Mouse (Mus musculus) liver, embryonic 12.5 days (tissue): ENCODE measurements at regions not wholly inside any gene's neighbourhood (a gene's known extent, or its start where the extent isn't known, plus 50 kb on each side); places are given as distances from the start of the nearest gene placed in this dataset.

Experiments
- ATAC-seq: fragments of 200-750 bp; cut with Nextera tagmentation; 2 replicates; pipeline ENCODE4 v1.8.0; 2017; ENCODE audit warnings: moderate number of reproducible peaks, mild to moderate bottlenecking, moderate library complexity
- H3K27ac ChIP-seq: fragments of 300-500 bp; sonication (generic); 2 replicates; pipeline ENCODE4 v1.5.1; 2016; ENCODE audit warnings: mild to moderate bottlenecking
- H3K27me3 ChIP-seq: fragments of 300-500 bp; sonication (generic); replicated peaks from 2 replicates; pipeline ENCODE4 v1.6.1; 2016; ENCODE audit warnings: mild to moderate bottlenecking, moderate library complexity
- H3K36me3 ChIP-seq: fragments of 300-500 bp; sonication (generic); 2 replicates; pipeline ENCODE4 v1.6.1; 2016; ENCODE audit warnings: mild to moderate bottlenecking, moderate library complexity
- H3K4me1 ChIP-seq: fragments of 300-500 bp; sonication (generic); 2 replicates; pipeline ENCODE4 v1.6.1; 2016
- H3K4me2 ChIP-seq: fragments of 300-500 bp; sonication (generic); 2 replicates; pipeline ENCODE4 v1.6.1; 2016; ENCODE audit warnings: mild to moderate bottlenecking, moderate library complexity
- H3K4me3 ChIP-seq: fragments of 300-500 bp; sonication (generic); 2 replicates; pipeline ENCODE4 v1.5.1; 2016; ENCODE audit warnings: mild to moderate bottlenecking, moderate library complexity
- H3K9ac ChIP-seq: fragments of 300-500 bp; sonication (generic); 2 replicates; pipeline ENCODE4 v1.6.1; 2016; ENCODE audit warnings: mild to moderate bottlenecking, moderate library complexity
- H3K9me3 ChIP-seq: fragments of 300-500 bp; sonication (generic); replicated peaks from 2 replicates; pipeline ENCODE4 v1.6.1; 2016; ENCODE audit warnings: mild to moderate bottlenecking, moderate library complexity
- WGBS: fragments of 180-500 bp; shearing (Covaris S2); methylation state at CpG from one replicate; pipeline ENCODE4 v1.1.7; 2016; ENCODE audit not compliant: insufficient replicate concordance; 5-methylcytosine and 5-hydroxymethylcytosine counted together

- no peaks in the 10 kb centered on the region for H3K27me3 ChIP-seq
- ATAC-seq: no peak
Observed at GRCm38 (mm10) chr8:18287536-18288237, 690.4 kb downstream of the Defb40 start.

GRCm38 (mm10) chr8:18279932-18280331 lies 698.1 kb downstream of the Defb40 start:
- Histone ChIP-seq H3K4me2 (no peak overlapping the region), H3K4me3 (no peak overlapping the region), H3K9ac (no peak overlapping the region), H3K27ac (no peak overlapping the region), H3K36me3 (no peaks in the 10 kb centered on the region), H3K27me3 (no peaks in the 10 kb centered on the region), H3K9me3 (no peaks in the 10 kb centered on the region), H3K4me1 (no peaks in the 10 kb centered on the region)
- 60% methylated on average over 4 of the region's 4 CpGs for WGBS
- ATAC-seq: no peak

More at GRCm38 (mm10) chr8:18287536-18288237, 690.4 kb downstream of the Defb40 start:
- no peaks in the 10 kb centered on the region for H3K9me3 ChIP-seq
- no peak overlapping the region for H3K9ac ChIP-seq
- H3K4me2 ChIP-seq: no peak overlapping the region
- H3K36me3 ChIP-seq: no peaks in the 10 kb centered on the region
- no peak overlapping the region for H3K27ac ChIP-seq
- H3K4me3 ChIP-seq: no peak overlapping the region
- WGBS: 67% methylated on average over 8 of the region's 8 CpGs
- H3K4me1 ChIP-seq: no peaks in the 10 kb centered on the region

DNA sequence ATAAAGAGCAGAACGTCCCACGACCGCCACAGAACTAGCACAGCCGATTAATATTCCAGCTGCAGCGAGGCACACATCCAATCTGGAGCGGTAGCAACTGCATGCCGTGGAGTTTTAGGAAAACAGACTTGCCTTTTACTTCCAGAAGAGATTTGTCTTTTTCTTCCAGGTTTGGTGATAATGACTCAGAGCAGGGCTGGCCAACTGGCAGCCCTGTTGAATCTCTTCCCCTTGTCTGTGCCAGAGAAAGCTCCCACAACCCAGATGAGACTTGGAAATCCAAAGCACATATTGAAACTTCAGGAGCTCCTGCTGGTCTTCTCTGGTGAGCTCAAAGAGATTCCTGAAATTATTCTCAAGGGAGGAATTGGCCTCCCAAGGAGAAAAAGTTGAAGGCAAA lies 709.8 kb downstream of the Defb40 start:
- Histone ChIP-seq H3K27me3 (no peaks in the 10 kb centered on the region), H3K4me2 (no peak overlapping the region), H3K9me3 (no peaks in the 10 kb centered on the region), H3K27ac (no peak overlapping the region), H3K4me3 (no peak overlapping the region), H3K4me1 (no peaks in the 10 kb centered on the region), H3K9ac (no peak overlapping the region), H3K36me3 (no peaks in the 10 kb centered on the region)
- WGBS: 79% methylated on average over 7 of the region's 7 CpGs
- no peak for ATAC-seq

- Histone ChIP-seq H3K4me3 (no peak overlapping the region), H3K4me1 (no peaks in the 10 kb centered on the region), H3K9ac (no peak overlapping the region), H3K9me3 (0 out of 2 replicates have a peak, but pooled peaks cover 3% of the 10 kb centered on the region), H3K27ac (no peak overlapping the region), H3K4me2 (no peak overlapping the region), H3K36me3 (no peaks in the 10 kb centered on the region), H3K27me3 (no peaks in the 10 kb centered on the region)
- 70% methylated on average over 7 of the region's 7 CpGs for WGBS
- no peak for ATAC-seq
Observed at GRCm38 (mm10) chr8:18258287-18258961, 719.6 kb downstream of the Defb40 start.

GRCm38 (mm10) chr8:18246299-18246698 lies 731.8 kb downstream of the Defb40 start:
- Histone ChIP-seq H3K4me1 (no peaks in the 10 kb centered on the region), H3K36me3 (no peaks in the 10 kb centered on the region), H3K9ac (no peak overlapping the region), H3K27ac (no peak overlapping the region), H3K4me3 (no peak overlapping the region), H3K27me3 (no peaks in the 10 kb centered on the region), H3K4me2 (no peak overlapping the region), H3K9me3 (no peaks in the 10 kb centered on the region)
- WGBS: 71% methylated on average over 12 of the region's 12 CpGs
- no peak for ATAC-seq

DNA sequence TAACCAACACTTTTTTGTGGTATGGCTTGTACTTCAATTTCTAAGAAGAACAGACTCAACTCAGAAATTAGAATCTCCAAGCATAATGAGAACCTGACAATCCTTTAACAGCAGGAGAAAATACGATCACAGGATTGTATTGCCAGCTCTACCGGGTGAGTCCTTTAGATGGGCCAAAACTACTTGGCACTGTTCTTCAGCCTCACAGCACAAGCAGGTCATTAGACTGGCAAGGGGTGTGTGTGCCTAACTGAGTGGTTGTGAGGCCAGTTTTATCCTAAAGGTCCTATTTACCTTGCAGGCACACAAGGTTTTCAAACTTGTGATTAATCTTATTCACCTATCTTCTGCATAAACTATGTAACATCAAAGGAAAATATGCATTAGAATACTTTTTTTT lies 760.5 kb downstream of the Defb40 start:
- no peak overlapping the region for H3K4me2 ChIP-seq
- H3K9ac ChIP-seq: no peak overlapping the region
- no peaks in the 10 kb centered on the region for H3K27me3 ChIP-seq
- no peak overlapping the region for H3K4me3 ChIP-seq
- H3K4me1 ChIP-seq: no peaks in the 10 kb centered on the region
- ATAC-seq: no peak
- WGBS: 70% methylated on average over 2 of the region's 2 CpGs
- H3K9me3 ChIP-seq: no peaks in the 10 kb centered on the region
- H3K36me3 ChIP-seq: no peaks in the 10 kb centered on the region
- H3K27ac ChIP-seq: no peak overlapping the region

- Histone ChIP-seq H3K36me3 (no peaks in the 10 kb centered on the region), H3K27me3 (no peaks in the 10 kb centered on the region), H3K4me2 (no peak overlapping the region), H3K9ac (no peak overlapping the region), H3K4me1 (no peaks in the 10 kb centered on the region), H3K9me3 (no peaks in the 10 kb centered on the region), H3K4me3 (no peak overlapping the region), H3K27ac (no peak overlapping the region)
- ATAC-seq: no peak
- WGBS: 67% methylated on average over 7 of the region's 7 CpGs
Observed at GRCm38 (mm10) chr8:18217192-18217591, 760.9 kb downstream of the Defb40 start.

DNA sequence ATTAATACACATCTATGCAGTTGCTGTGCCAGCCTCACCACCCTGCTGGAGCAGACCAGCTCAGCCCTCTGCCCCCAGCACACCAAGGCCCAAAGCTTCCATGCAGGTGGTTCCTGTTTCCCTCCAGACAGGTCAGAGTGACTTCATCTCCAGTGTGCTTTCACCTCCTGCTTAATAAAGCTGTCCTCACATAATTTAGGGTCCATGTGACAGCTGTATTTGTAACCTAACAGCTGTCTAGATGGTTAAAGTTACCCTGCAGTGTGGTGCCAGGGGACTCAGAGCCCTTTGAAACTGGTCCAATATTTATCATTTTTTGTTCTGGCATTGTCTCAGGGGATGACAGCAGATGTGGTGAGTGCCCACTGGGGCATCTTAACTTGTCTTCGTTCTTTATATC lies 761.5 kb downstream of the Defb40 start:
- no peaks in the 10 kb centered on the region for H3K36me3 ChIP-seq
- no peak overlapping the region for H3K9ac ChIP-seq
- H3K4me2 ChIP-seq: no peak overlapping the region
- no peak for ATAC-seq
- no peaks in the 10 kb centered on the region for H3K27me3 ChIP-seq
- H3K9me3 ChIP-seq: no peaks in the 10 kb centered on the region
- no peak overlapping the region for H3K4me3 ChIP-seq
- WGBS: 59% methylated on average over 1 of the region's 1 CpGs
- no peaks in the 10 kb centered on the region for H3K4me1 ChIP-seq
- no peak overlapping the region for H3K27ac ChIP-seq

- Histone ChIP-seq H3K4me1 (no peaks in the 10 kb centered on the region), H3K4me3 (no peak overlapping the region), H3K27me3 (no peaks in the 10 kb centered on the region), H3K9me3 (no peaks in the 10 kb centered on the region), H3K27ac (no peak overlapping the region), H3K9ac (no peak overlapping the region), H3K4me2 (no peak overlapping the region), H3K36me3 (no peaks in the 10 kb centered on the region)
- no peak for ATAC-seq
- 82% methylated on average over 1 of the region's 1 CpGs for WGBS
Observed at GRCm38 (mm10) chr8:18210067-18210466, 768.0 kb downstream of the Defb40 start.

DNA sequence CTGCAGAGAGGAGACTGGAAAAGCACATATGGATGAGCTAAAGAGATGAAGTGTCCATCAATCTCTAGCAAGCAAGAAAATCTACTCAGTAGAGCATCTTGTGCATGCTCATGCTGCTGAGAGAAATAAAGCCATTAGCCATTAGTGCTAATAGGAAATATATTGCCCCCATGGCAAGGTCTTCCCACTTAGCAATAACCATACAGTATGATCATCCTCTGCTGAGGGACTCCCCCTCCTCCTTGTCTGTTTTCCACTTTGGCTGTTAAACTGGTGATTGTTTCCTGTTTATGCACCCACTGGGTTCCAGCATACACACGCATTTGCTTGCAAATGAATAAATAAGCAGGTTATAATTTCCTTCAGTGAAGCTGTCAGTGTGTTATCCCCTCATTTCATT lies 769.4 kb downstream of the Defb40 start:
- H3K9me3 ChIP-seq: no peaks in the 10 kb centered on the region
- ATAC-seq: no peak
- H3K9ac ChIP-seq: no peak overlapping the region
- WGBS: 67% methylated on average over 1 of the region's 1 CpGs
- no peak overlapping the region for H3K4me3 ChIP-seq
- H3K36me3 ChIP-seq: no peaks in the 10 kb centered on the region
- H3K4me2 ChIP-seq: no peak overlapping the region
- no peaks in the 10 kb centered on the region for H3K27me3 ChIP-seq
- H3K4me1 ChIP-seq: no peaks in the 10 kb centered on the region
- H3K27ac ChIP-seq: no peak overlapping the region

DNA sequence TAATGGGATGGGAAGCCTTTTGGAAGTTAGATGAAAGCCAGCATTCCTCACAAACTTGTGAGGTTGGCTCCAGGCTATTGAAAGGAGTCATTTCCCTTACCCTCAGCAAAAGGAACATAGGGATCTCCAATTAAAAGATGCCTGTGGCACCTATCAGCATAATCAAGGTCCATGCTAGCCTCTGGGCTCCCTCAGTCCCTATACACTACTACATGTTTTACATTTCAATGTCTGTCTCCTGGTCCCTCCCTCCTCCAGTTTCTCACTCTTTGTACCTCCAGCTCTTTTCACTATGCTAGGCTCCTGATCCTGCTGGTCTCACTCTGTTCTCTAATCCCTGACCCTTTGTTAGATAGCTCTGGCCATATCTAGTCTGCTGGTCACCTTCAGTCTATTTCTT lies 790.6 kb downstream of the Defb40 start:
- no peaks in the 10 kb centered on the region for H3K9me3 ChIP-seq
- no peaks in the 10 kb centered on the region for H3K36me3 ChIP-seq
- ATAC-seq: no peak
- H3K27me3 ChIP-seq: no peaks in the 10 kb centered on the region
- H3K9ac ChIP-seq: no peak overlapping the region
- no peak overlapping the region for H3K27ac ChIP-seq
- no peaks in the 10 kb centered on the region for H3K4me1 ChIP-seq
- no peak overlapping the region for H3K4me3 ChIP-seq
- no peak overlapping the region for H3K4me2 ChIP-seq

GRCm38 (mm10) chr8:18175544-18176092 lies 802.4 kb downstream of the Defb40 start:
- ATAC-seq: no peak
- no peaks in the 10 kb centered on the region for H3K4me1 ChIP-seq
- 77% methylated on average over 7 of the region's 7 CpGs for WGBS

More at GRCm38 (mm10) chr8:18175544-18176092, 802.4 kb downstream of the Defb40 start:
- H3K9ac ChIP-seq: no peak overlapping the region
- no peak overlapping the region for H3K4me2 ChIP-seq
- no peaks in the 10 kb centered on the region for H3K36me3 ChIP-seq
- H3K4me3 ChIP-seq: no peak overlapping the region
- no peak overlapping the region for H3K27ac ChIP-seq
- H3K9me3 ChIP-seq: no peaks in the 10 kb centered on the region
- H3K27me3 ChIP-seq: no peaks in the 10 kb centered on the region
